Mouse (Mus musculus) kidney, embryonic 15.5 days (tissue): Measurements from ENCODE around the gene Bola1. TPM values are rescaled to one million over a fixed set of nuclear protein-coding genes. Genes with fewer than 3 reads are reported as not detected.

Source experiments
- ATAC-seq: fragments of 200-750 bp; cut with Nextera tagmentation; replicated peaks from 2 replicates; pipeline ENCODE4 v1.8.0; 2017; ENCODE audit warnings: moderate TSS enrichment; ENCODE audit not compliant: low FRiP score
- H3K27ac ChIP-seq: fragments of 300-500 bp; sonication (generic); 2 replicates; pipeline ENCODE4 v1.5.1; 2015; ENCODE audit warnings: mild to moderate bottlenecking, inconsistent platforms
- H3K27me3 ChIP-seq: fragments of 300-500 bp; sonication (generic); 2 replicates; pipeline ENCODE4 v1.6.1; 2015; ENCODE audit warnings: inconsistent platforms
- H3K36me3 ChIP-seq: fragments of 300-500 bp; sonication (generic); 2 replicates; pipeline ENCODE4 v1.6.1; 2015; ENCODE audit warnings: inconsistent platforms
- H3K4me1 ChIP-seq: fragments of 300-500 bp; sonication (generic); 2 replicates; pipeline ENCODE4 v1.6.1; 2015; ENCODE audit warnings: inconsistent platforms
- H3K4me2 ChIP-seq: fragments of 300-500 bp; sonication (generic); 2 replicates; pipeline ENCODE4 v1.6.1; 2015; ENCODE audit warnings: moderate library complexity, mild to moderate bottlenecking, inconsistent platforms
- H3K4me3 ChIP-seq: fragments of 300-500 bp; sonication (generic); replicated peaks from 2 replicates; pipeline ENCODE4 v1.5.1; 2015; ENCODE audit warnings: mild to moderate bottlenecking, inconsistent platforms
- H3K9ac ChIP-seq: fragments of 300-500 bp; sonication (generic); 2 replicates; pipeline ENCODE4 v1.6.1; 2015; ENCODE audit warnings: mild to moderate bottlenecking, inconsistent platforms
- H3K9me3 ChIP-seq: fragments of 300-500 bp; sonication (generic); replicated peaks from 2 replicates; pipeline ENCODE4 v1.6.1; 2016; ENCODE audit warnings: inconsistent platforms
- WGBS: fragments of 180-500 bp; shearing (Covaris S2); methylation state at CpG from one replicate; pipeline ENCODE4 v1.1.7; 2015; ENCODE audit warnings: mixed read lengths; 5-methylcytosine and 5-hydroxymethylcytosine counted together
- polyA plus RNA-seq: library from polyadenylated mRNA; unstranded; fragments of >200 nt; fragmentation: Nextera tagmentation; extraction: Ambion mirVana; gene quantifications from 2 replicates; pipeline ENCODE4 v1.2.1, GENCODE M21; 2015

The Bola1 gene
- polyA plus RNA-seq, 1 experiment from 2014 or later: 55.2 TPM

DNA sequence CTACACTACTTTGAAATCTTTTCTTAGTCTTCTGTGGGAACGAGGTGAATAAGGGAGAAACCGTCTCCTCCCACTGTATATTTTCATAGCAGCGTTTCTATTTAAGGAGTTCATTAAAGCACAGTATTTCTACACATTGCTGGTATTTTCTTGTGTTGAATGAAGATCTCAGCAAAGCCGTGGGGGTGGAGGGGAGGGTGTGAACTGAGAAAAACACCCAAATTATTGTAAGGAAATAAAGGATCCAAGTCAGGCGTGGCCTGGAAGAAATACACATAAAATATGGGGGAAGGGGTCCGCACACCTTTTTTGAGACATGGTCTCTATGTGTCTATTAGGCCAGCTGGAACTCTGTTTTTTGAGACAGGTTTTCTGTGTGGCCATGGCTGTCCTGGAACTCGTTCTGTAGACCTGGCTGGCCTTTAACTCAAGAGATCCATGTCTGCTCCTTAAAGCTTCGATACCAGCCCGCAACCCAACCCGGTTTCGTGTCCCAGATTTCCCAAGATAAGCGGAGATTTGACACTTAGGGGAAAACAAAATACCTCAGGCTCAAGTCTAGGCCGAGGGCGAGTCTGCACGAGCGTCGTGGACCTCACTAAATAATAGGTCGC, 47.8 kb downstream of the Bola1 start:
- peak overlapping the region; percentile 82 for H3K9ac ChIP-seq
- H3K4me3 ChIP-seq: peak overlapping the region; percentile 64
- H3K27ac ChIP-seq: peak overlapping the region; percentile 99
- H3K9me3 ChIP-seq: no peaks in the 10 kb centered on the region
- H3K36me3 ChIP-seq: peaks cover 58% of the 10 kb centered on the region
- H3K4me1 ChIP-seq: peaks cover 41% of the 10 kb centered on the region
- 0 out of 2 replicates have a peak, but pooled peaks have one; percentile 3 for ATAC-seq
- WGBS: 17% methylated on average over 18 of the region's 18 CpGs
- peak overlapping the region; percentile 84 for H3K4me2 ChIP-seq
- H3K27me3 ChIP-seq: no peaks in the 10 kb centered on the region

DNA sequence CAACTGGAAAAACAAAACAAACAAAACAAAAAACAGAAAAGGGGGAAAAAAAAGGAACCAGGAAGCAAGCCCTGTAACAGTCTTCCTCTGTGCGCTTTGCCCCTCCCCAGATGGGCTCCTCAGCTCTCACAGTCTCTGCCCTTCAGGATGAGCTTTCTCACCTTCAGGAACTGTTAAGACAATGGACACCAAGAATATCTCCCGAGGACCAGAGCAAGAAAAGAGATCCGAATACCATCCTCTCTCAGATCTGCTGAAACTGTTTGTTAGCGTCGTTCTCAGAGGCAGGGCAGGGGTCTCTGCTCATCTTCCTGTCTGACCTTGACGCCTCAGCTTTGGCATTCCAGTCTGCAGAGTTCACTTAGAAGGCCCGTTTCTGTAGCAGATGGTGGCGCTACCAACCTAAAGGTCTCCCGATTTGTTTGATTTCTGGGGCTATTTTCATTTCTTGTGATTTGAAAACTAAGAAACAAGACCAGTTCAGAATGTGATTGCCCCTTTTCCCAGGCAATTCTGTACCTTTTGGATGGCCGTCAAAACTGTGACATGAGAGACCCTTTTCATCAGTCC, 48.4 kb downstream of the Bola1 start:
- H3K9me3 ChIP-seq: no peaks in the 10 kb centered on the region
- ATAC-seq: no peak
- peak overlapping the region; percentile 84 for H3K4me2 ChIP-seq
- no peaks in the 10 kb centered on the region for H3K27me3 ChIP-seq
- H3K4me1 ChIP-seq: peaks cover 38% of the 10 kb centered on the region
- H3K27ac ChIP-seq: peak overlapping the region; percentile 99
- 59% methylated on average over 10 of the region's 10 CpGs for WGBS
- H3K9ac ChIP-seq: no peak overlapping the region; the same call in 1 of the 2 replicates
- H3K36me3 ChIP-seq: peaks cover 52% of the 10 kb centered on the region
- H3K4me3 ChIP-seq: peak overlapping the region; percentile 64

DNA sequence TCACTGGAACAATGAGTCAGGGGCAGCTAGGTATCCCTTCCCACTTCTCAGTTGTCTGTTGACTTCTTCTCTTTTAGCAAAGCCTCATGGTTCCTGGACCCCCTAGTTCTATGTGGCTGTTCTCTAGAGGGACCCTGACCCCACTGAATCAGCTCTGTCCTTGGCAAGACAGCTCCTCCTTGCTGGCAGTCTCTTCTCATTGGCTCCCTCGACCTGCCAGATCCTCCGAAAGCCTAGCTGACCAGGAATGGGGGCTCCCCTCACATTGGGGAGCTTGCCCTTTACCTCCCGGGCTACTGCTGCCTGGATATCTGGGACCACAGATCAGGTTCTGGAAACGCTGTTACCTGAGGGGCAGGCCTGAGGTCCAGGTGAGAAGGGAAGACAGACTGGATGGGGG, 49.2 kb downstream of the Bola1 start:
- H3K4me1 ChIP-seq: peaks cover 37% of the 10 kb centered on the region
- no peak overlapping the region for H3K4me3 ChIP-seq
- peaks cover 44% of the 10 kb centered on the region for H3K36me3 ChIP-seq
- H3K9me3 ChIP-seq: no peaks in the 10 kb centered on the region
- 87% methylated on average over 4 of the region's 4 CpGs for WGBS
- H3K4me2 ChIP-seq: no peak overlapping the region
- ATAC-seq: no peak
- H3K27ac ChIP-seq: no peak overlapping the region
- H3K27me3 ChIP-seq: no peaks in the 10 kb centered on the region
- no peak overlapping the region for H3K9ac ChIP-seq

DNA sequence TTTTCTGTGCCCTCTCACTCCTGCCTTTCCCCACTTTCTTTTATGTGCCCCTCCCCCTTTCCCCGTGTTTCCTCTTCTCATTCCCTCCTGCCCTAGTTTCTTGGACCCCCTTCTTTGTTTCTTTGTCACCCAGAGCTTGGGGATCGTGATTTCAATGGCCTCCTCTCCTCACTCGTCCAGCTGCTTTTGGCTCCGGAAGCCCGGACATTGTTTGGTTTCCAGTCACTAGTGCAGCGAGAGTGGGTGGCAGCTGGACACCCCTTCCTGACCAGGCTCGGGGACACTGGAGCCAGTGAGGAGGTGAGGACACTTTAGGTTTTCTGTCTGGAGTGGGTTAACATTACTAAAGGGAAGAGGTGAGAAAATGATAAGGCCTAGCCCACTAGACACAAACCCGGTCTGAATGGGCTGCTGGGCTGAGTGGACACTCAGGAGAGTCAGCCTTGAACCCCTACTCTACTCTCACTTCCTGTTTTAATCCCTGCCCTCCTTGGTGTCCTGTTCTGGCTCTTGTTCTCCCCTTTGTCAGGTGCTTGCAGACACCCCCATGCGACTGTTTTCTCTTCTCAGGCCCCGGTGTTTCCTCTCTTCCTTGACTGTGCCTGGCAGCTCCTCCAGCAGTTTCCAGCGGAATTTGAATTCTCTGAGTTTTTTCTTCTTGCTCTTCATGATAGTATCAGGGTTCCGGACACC, 50.9 kb downstream of the Bola1 start:
- H3K4me2 ChIP-seq: no peak overlapping the region
- WGBS: 73% methylated on average over 12 of the region's 12 CpGs
- H3K4me3 ChIP-seq: no peak overlapping the region
- H3K9ac ChIP-seq: no peak overlapping the region
- H3K4me1 ChIP-seq: peaks cover 22% of the 10 kb centered on the region
- peaks cover 29% of the 10 kb centered on the region for H3K36me3 ChIP-seq
- peak overlapping the region; percentile 48; the same call in 1 of the 2 replicates for H3K27ac ChIP-seq
- H3K9me3 ChIP-seq: no peaks in the 10 kb centered on the region
- no peak for ATAC-seq
- H3K27me3 ChIP-seq: no peaks in the 10 kb centered on the region

DNA sequence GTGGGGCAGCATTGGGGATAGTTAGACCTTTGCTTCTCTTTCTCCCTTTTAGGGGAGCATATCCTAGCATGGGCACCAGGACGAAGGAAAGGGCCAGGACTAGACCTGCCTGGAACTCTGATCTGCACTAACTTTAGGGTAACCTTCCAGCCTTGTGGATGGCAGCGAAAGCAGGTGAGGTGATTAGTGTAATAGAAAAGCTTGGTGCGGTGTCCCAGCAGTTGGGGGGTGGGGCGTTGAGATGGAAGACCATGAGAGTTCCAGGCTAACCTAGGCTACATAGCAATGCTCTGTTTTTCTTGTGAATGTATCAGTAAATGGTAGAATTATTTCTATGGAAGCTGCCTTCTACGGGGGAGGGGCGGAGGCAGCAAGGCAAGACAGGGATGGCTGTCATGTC, 56.5 kb downstream of the Bola1 start:
- Histone ChIP-seq H3K4me1 (peaks cover 41% of the 10 kb centered on the region), H3K9ac (peak overlapping the region; percentile 52; the same call in 1 of the 2 replicates), H3K27me3 (no peaks in the 10 kb centered on the region), H3K4me2 (peak overlapping the region; percentile 89), H3K27ac (peak overlapping the region; percentile 94), H3K9me3 (no peaks in the 10 kb centered on the region), H3K4me3 (peak overlapping the region; percentile 59), H3K36me3 (peaks cover 8% of the 10 kb centered on the region; the same call in 1 of the 2 replicates)
- WGBS: 87% methylated on average over 6 of the region's 6 CpGs
- no peak for ATAC-seq

DNA sequence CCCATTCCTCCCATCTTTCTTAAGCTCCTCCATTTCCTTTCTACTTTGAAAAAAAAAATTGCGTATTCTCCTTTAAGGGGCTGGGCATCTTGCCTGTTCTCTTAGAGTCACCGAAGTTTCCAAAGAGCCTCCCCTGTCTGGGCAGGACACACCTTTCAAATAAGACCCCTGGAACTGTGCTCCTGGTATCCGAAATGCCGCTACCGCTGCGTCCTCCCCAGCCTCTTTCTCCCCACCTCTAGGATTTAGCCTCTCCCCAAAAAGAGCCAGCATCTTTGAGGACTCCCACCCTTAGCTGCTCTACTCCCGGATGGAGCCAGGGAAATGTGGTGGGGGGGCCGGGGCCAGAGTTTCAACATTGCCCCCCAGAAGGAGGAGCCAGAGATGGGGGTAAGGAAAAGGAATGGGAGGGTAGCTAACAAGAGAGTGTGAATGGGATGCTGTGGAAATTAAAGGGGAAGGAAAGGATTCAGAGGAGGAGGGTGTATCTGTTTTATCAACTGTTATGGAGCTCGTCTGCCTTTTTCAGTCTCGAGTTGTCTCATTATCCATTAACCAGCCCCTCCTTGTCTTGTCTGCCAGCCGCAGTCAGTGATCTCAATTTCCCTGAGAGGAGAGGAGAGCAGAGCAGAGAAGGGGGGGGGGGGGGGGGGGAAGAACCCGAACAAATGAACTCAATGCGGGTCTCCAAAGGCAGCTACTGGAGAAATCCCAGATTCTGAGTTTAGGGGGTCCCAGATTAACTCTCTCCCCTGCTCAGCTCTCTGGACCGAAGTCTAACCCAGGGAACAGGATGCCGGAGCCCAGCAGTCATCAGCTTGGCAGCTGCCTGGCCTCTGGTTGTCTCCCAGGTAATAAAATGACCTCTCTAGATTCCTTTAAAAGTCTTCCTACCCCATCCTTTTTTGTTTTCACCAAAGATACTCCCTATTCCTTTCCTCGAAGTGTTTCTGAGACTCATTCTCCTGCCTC, 57.4 kb downstream of the Bola1 start, which contains the start of gene Mtmr11:
TSS of gene Mtmr11 (plus strand) at position 136 of the 972 bp plus-strand sequence.
- Histone ChIP-seq H3K27ac (peak within 1 kb of the TSS; percentile 94), H3K4me1 (peaks cover 41% of the 10 kb centered on the region), H3K36me3 (no peaks in the 10 kb centered on the region), H3K4me3 (peak within 1 kb of the TSS; percentile 59), H3K9ac (peak within 1 kb of the TSS; percentile 52), H3K4me2 (peak within 1 kb of the TSS; percentile 89), H3K27me3 (no peaks in the 10 kb centered on the region), H3K9me3 (no peaks in the 10 kb centered on the region)
- 3% methylated on average over 16 of the region's 16 CpGs for WGBS
- peak; percentile 66 for ATAC-seq

DNA sequence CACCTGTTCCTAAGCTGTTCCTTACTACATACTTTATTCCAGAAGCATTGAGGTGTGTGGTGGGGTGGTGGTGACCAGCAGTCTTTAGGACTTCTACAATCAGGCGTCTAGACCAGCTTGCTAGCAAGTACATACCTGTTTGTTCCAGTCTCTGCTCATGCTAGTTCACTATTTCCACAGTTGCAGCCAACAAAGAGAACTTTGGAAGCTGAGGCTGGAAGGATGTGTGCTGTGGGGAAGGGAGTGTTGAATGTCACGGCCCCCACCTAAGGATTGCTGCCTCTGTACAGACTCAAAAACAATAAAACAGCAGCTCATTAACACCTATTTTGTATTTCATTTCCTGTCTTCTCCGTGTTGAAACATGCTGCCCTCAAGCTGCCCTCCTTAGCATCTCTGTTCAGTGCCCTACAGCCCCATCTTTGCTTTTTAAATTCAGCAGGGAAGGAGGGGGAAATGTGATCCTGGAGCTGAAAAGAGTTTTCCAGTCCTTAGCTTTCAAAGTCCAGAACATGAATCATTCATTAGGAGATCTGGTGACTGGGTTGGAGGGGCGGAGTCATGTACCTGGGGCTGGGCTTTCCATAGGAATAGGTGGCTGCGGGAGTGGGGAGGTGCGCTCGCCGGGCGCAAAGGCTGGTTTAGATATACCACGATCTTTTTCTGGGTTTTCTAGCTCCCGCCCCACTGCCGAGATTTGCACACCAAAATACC, 58.5 kb downstream of the Bola1 start:
- Histone ChIP-seq H3K27ac (peak overlapping the region; percentile 94), H3K9me3 (no peaks in the 10 kb centered on the region), H3K4me1 (peaks cover 41% of the 10 kb centered on the region), H3K9ac (peak overlapping the region; percentile 52), H3K36me3 (peaks cover 2% of the 10 kb centered on the region), H3K4me2 (peak overlapping the region; percentile 89), H3K4me3 (peak overlapping the region; percentile 59), H3K27me3 (no peaks in the 10 kb centered on the region)
- 2% methylated on average over 12 of the region's 12 CpGs for WGBS
- peak; percentile 89 for ATAC-seq

DNA sequence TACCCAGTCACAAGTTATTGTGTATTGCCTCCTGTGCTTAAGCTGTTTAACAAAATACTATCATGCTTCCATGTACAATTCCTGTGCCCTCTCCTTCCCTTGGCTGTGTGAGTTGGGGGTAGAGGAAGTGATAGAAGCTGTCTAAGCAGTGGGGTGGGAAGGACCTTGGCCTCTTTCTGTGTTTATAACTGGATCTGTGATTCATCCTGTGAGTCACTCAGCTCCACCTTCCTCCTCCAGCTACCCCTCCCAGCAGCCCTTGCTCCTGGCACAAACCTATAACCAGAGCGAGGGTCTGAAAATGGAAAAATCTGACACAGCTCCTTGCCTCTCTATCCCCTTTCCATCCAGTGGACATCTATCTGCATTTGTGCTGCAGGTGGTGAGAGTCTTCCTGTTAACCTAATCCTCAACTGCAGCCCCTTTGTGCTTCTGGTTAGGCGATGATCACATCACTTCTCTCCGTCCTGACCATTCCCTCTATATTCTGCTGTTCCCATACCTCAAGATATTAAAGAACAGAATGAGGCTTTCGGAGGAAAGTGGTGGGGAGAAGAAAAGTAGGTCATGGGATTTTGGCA, 59.2 kb downstream of the Bola1 start:
- ATAC-seq: peak; percentile 64
- no peak overlapping the region for H3K9ac ChIP-seq

DNA sequence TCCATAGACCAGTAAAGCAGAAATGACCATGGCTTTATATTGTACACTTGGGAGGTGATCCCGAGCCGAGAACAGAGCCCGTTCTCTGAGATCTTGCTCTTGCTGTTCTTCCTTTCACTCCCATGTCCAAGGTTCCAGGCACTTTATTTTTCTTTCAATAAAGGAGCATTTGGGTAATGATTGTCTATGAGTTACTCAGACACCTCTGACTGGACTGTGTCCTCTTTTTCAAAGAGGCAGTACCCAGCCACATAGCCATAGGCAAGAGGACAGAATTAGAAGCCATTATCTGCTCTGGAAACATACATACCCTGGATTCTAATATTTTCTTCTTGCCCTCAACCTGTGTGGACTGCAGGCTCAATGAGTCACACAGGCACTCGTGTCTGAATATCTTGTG, 59.7 kb downstream of the Bola1 start:
- peaks cover 14% of the 10 kb centered on the region for H3K36me3 ChIP-seq
- H3K9me3 ChIP-seq: no peaks in the 10 kb centered on the region
- no peak for ATAC-seq
- peak overlapping the region; percentile 89 for H3K4me2 ChIP-seq
- H3K4me3 ChIP-seq: no peak overlapping the region
- H3K27ac ChIP-seq: peak overlapping the region; percentile 94
- WGBS: 72% methylated on average over 4 of the region's 4 CpGs
- no peak overlapping the region for H3K9ac ChIP-seq
- no peaks in the 10 kb centered on the region for H3K27me3 ChIP-seq
- H3K4me1 ChIP-seq: peaks cover 41% of the 10 kb centered on the region

More for the DNA sequence above, 59.2 kb downstream of the Bola1 start:
- Histone ChIP-seq H3K4me1 (peaks cover 41% of the 10 kb centered on the region), H3K9me3 (no peaks in the 10 kb centered on the region), H3K27me3 (no peaks in the 10 kb centered on the region), H3K36me3 (peaks cover 9% of the 10 kb centered on the region), H3K4me2 (peak overlapping the region; percentile 89), H3K27ac (peak overlapping the region; percentile 94), H3K4me3 (peak overlapping the region; percentile 59)
- 44% methylated on average over 4 of the region's 4 CpGs for WGBS

DNA sequence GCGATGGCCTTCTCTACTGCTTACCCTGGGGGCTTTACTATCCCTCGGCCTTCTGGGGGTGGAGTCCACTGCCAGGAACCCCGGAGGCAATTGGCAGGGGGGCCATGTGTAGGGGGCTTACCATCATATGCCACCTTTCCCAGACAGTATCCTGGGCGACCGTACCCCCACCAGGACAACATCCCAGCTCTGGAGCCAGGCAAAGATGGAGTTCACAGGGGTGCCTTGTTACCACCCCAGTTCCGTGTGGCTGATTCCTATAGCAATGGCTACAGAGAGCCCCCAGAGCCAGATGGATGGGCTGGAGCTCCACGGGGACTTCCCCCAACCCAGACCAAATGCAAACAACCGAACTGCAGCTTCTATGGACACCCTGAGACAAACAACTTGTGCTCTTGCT, 64.0 kb downstream of the Bola1 start:
- Histone ChIP-seq H3K4me3 (no peak overlapping the region), H3K9ac (no peak overlapping the region), H3K36me3 (peaks cover 57% of the 10 kb centered on the region), H3K9me3 (no peaks in the 10 kb centered on the region), H3K27me3 (no peaks in the 10 kb centered on the region), H3K27ac (no peak overlapping the region), H3K4me1 (peaks cover 14% of the 10 kb centered on the region), H3K4me2 (no peak overlapping the region)
- 78% methylated on average over 8 of the region's 8 CpGs for WGBS
- no peak for ATAC-seq

DNA sequence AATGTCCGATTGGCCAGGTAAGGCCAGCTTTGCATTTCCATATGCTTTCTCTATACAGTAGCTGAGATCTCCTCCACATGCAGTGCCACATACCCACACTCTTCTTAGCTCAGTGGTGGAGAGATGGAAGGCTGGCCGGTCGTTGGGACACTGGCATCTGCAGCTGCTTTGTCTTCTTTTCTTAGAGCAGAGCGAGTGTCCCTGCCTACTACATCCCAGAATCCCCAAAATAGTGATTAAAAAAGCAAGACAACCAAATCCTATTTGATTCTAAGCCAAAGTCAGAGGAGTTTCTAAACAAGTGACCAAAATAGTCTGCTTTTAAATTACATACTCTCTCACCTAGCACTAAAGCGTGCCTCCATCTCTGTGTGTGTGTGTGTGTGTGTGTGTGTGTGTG, 66.9 kb downstream of the Bola1 start:
- 94% methylated on average over 5 of the region's 5 CpGs for WGBS
- Histone ChIP-seq H3K4me3 (no peak overlapping the region), H3K9ac (no peak overlapping the region), H3K4me1 (no peaks in the 10 kb centered on the region), H3K36me3 (peaks cover 72% of the 10 kb centered on the region), H3K4me2 (no peak overlapping the region), H3K27ac (no peak overlapping the region), H3K27me3 (no peaks in the 10 kb centered on the region), H3K9me3 (no peaks in the 10 kb centered on the region)
- ATAC-seq: no peak
